Mouse (Mus musculus): Measurements from ENCODE around the gene Zfp112. TPM values are rescaled to one million over a fixed set of nuclear protein-coding genes. Genes with fewer than 3 reads are reported as not detected.

Zfp112 gene
- total and polyA plus RNA-seq, 3 experiments: 0.40 to 0.55 (median 0.42) TPM

DNA sequence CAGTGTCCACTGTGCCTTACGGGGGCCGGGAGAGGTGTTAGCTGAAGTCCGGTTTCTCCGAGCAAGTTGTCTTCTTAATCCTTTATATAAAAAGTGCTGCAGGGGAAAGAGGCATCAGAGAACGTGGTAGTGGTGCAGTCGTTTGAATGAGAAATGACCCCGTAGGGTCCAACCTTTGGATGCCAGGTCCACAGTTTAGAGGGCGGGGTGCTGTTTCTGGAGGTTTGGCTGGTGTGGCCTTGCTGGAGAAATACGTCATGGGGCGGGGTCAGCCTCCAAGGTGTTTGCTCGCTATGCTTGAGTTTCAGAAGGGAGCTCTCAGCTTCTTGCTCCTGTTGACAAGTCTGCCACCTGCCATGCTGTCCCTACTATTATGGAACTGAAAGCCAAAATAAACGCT, 887 bp downstream of the Zfp112 start:
- Histone ChIP-seq H3K27me3 (replicated peaks) (no peaks in the 10 kb centered on the region), H3K9ac (ENCODE audit: insufficient read depth, low read depth) (no peak overlapping the region), H3K36me3 (replicated peaks in 1 of 2; ENCODE audit: control insufficient read depth in 1 of 2, insufficient read depth in 1 of 2, low read length in 1 of 2) (peaks cover 0 to 15% of the 10 kb centered on the region in 2 experiments), H3K4me3 (replicated peaks in 1 of 3; ENCODE audit: low read depth in 2 of 3, low read length in 2 of 3, poor library complexity in 1 of 3) (no peak overlapping the region), H3K4me1 (ENCODE audit: control insufficient read depth in 1 of 2, insufficient read depth in 2 of 2) (no peaks in the 10 kb centered on the region), H3K27ac (ENCODE audit: insufficient read depth, low read depth) (no peak overlapping the region), H3K79me2 (replicated peaks; ENCODE audit: control insufficient read depth, extremely low read depth, insufficient read depth, poor library complexity, severe bottlenecking) (no peaks in the 10 kb centered on the region), H3K4me2 (ENCODE audit: insufficient read depth, low read depth, poor library complexity, severe bottlenecking) (no peak overlapping the region), H3K9me3 (replicated peaks; ENCODE audit: low read length) (peaks cover 7% of the 10 kb centered on the region)
- dilution Hi-C loops (cut with MboI; ENCODE audit: extremely low pct_ligation_motif_present, extremely low pct_unique_long_range_greater_than_20kb, low sequenced_read_pairs): no loop called here
- in situ Hi-C loops (cut with MboI; ENCODE audit: low pct_ligation_motif_present, low pct_unique_long_range_greater_than_20kb, low sequenced_read_pairs): no loop called here
- no peak for DNase-seq (ENCODE audit: extremely low read depth)
- no peak for TF ChIP-seq JUND (conservative IDR thresholded peaks at IDR 0.05; ENCODE audit: low read depth, low read length)
- no peak for TF ChIP-seq ELF1 (IDR thresholded peaks at IDR 0.05; ENCODE audit: low read depth, low read length)
- TF ChIP-seq RAD21 (IDR thresholded peaks at IDR 0.05; ENCODE audit: low read depth, low read length): no peak
- no peak for TF ChIP-seq CHD2 (IDR thresholded peaks at IDR 0.05; ENCODE audit: low read length)
- no peak for TF ChIP-seq MAX (IDR thresholded peaks at IDR 0.05; ENCODE audit: low read length)
- TF ChIP-seq CTCF (conservative IDR thresholded peaks at IDR 0.05 in 1 of 2, IDR thresholded peaks at IDR 0.05 in 1 of 2; ENCODE audit: low read depth in 2 of 2, low read length in 2 of 2): no peak
- TF ChIP-seq USF1 (IDR thresholded peaks at IDR 0.05; ENCODE audit: low read depth, low read length): no peak
- TF ChIP-seq NELFE (IDR thresholded peaks at IDR 0.05; ENCODE audit: low read depth, low read length): no peak
- TF ChIP-seq E2F4 (IDR thresholded peaks at IDR 0.05; ENCODE audit: insufficient replicate concordance, low read depth, low read length): no peak
- TF ChIP-seq IRF4 (IDR thresholded peaks at IDR 0.05; ENCODE audit: low read depth, low read length): no peak
- TF ChIP-seq TBP (conservative IDR thresholded peaks at IDR 0.05; ENCODE audit: low read depth, low read length): no peak
- no peak for TF ChIP-seq ZNF384 (IDR thresholded peaks at IDR 0.05; ENCODE audit: low read depth, low read length)
- TF ChIP-seq HCFC1 (IDR thresholded peaks at IDR 0.05; ENCODE audit: low read depth, low read length): no peak
- TF ChIP-seq GABPA (IDR thresholded peaks at IDR 0.05; ENCODE audit: insufficient replicate concordance, low read depth, low read length): no peak

DNA sequence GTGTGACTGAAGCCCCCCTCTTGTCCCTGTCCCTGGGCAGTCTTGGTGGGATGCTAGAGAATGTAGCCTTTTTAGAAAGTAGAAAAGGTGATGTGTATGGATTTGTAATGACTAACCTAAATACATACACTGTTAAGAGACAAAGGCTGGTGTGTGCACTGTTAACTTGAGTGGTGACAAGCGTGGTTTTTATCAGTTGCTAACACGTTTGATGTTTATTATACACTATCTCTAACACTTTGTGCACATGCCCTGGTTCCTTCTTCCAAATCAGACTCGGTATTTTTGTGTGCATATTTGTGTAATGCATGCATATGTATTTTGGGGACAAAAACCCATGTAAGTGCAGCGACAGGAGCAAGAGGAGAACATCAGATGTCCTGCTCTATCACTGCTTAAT, 4.5 kb downstream of the Zfp112 start:
- no peak overlapping the region for H3K4me3 ChIP-seq (replicated peaks in 1 of 3; ENCODE audit: low read depth in 2 of 3, low read length in 2 of 3, poor library complexity in 1 of 3)
- no peaks in the 10 kb centered on the region for H3K27me3 ChIP-seq (replicated peaks)
- no peak for DNase-seq (ENCODE audit: extremely low read depth)
- no peaks in the 10 kb centered on the region for H3K4me1 ChIP-seq (ENCODE audit: control insufficient read depth in 1 of 2, insufficient read depth in 2 of 2)
- H3K36me3 ChIP-seq (replicated peaks in 1 of 2; ENCODE audit: control insufficient read depth in 1 of 2, insufficient read depth in 1 of 2, low read length in 1 of 2): peaks cover 0 to 9% of the 10 kb centered on the region in 2 experiments
- H3K27ac ChIP-seq (ENCODE audit: insufficient read depth, low read depth): no peak overlapping the region
- H3K79me2 ChIP-seq (replicated peaks; ENCODE audit: control insufficient read depth, extremely low read depth, insufficient read depth, poor library complexity, severe bottlenecking): no peaks in the 10 kb centered on the region
- no peaks in the 10 kb centered on the region for H3K9me3 ChIP-seq (replicated peaks; ENCODE audit: low read length)
- in situ Hi-C loops (cut with MboI; ENCODE audit: low pct_ligation_motif_present, low pct_unique_long_range_greater_than_20kb, low sequenced_read_pairs) (no loop called here), dilution Hi-C loops (cut with MboI; ENCODE audit: extremely low pct_ligation_motif_present, extremely low pct_unique_long_range_greater_than_20kb, low sequenced_read_pairs) (no loop called here)
- no peak overlapping the region for H3K9ac ChIP-seq (ENCODE audit: insufficient read depth, low read depth)
- H3K4me2 ChIP-seq (ENCODE audit: insufficient read depth, low read depth, poor library complexity, severe bottlenecking): no peak overlapping the region
- TF ChIP-seq ZNF384 (IDR thresholded peaks at IDR 0.05; ENCODE audit: low read depth, low read length) (no peak), CTCF (conservative IDR thresholded peaks at IDR 0.05 in 1 of 2, IDR thresholded peaks at IDR 0.05 in 1 of 2; ENCODE audit: low read depth in 2 of 2, low read length in 2 of 2) (no peak), TBP (conservative IDR thresholded peaks at IDR 0.05; ENCODE audit: low read depth, low read length) (no peak), GABPA (IDR thresholded peaks at IDR 0.05; ENCODE audit: insufficient replicate concordance, low read depth, low read length) (no peak), POLR2A (IDR thresholded peaks at IDR 0.05; ENCODE audit: low read depth, low read length) (no peak), PAX5 (IDR thresholded peaks at IDR 0.05; ENCODE audit: low read length) (no peak), ELF1 (IDR thresholded peaks at IDR 0.05; ENCODE audit: low read depth, low read length) (no peak), BHLHE40 (IDR thresholded peaks at IDR 0.05; ENCODE audit: low read depth, low read length) (no peak), EP300 (IDR thresholded peaks at IDR 0.05; ENCODE audit: low read length) (no peak), JUND (conservative IDR thresholded peaks at IDR 0.05; ENCODE audit: low read depth, low read length) (no peak), MAZ (IDR thresholded peaks at IDR 0.05; ENCODE audit: low read depth, low read length) (no peak), TCF12 (IDR thresholded peaks at IDR 0.05; ENCODE audit: low read depth, low read length) (no peak), E2F4 (IDR thresholded peaks at IDR 0.05; ENCODE audit: insufficient replicate concordance, low read depth, low read length) (no peak), USF1 (IDR thresholded peaks at IDR 0.05; ENCODE audit: low read depth, low read length) (no peak), MAFK (IDR thresholded peaks at IDR 0.05; ENCODE audit: insufficient replicate concordance, low read length) (no peak), POLR2AphosphoS2 (IDR thresholded peaks at IDR 0.05; ENCODE audit: low read depth, low read length) (no peak), HCFC1 (IDR thresholded peaks at IDR 0.05; ENCODE audit: low read depth, low read length) (no peak), SIN3A (IDR thresholded peaks at IDR 0.05; ENCODE audit: low read length) (no peak)
